Mouse (Mus musculus): Measurements from ENCODE around the gene Kbtbd13.

DNA sequence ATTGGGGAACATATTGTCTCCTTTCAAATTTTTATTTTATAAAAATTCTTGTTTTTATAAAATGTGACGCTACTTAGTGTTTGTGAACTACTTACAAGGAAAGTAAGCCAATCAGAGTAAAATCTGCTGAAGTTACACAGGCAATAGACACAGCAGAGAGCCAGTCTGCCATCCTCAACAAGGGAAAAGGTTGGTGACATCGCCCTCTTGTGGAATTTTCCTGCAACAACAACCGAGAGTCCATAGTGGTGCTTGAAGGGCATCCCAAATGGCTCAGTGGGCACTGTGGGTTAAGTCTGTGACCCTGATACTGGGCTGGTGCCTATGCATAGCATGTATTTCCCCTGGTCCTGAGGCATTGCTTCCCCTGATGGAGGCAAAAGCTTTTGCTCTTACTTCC lies 40.8 kb upstream of the Kbtbd13 start:
- peak; percentile 92 for TF ChIP-seq CTCF (conservative IDR thresholded peaks at IDR 0.05; ENCODE audit: insufficient read depth, insufficient read length, low read depth, low read length)
- no peak for TF ChIP-seq POLR2A (IDR thresholded peaks at IDR 0.05; ENCODE audit: low read depth, low read length)

Measured in kidney, adult 2 months (tissue).